In the genomic region with DNA sequence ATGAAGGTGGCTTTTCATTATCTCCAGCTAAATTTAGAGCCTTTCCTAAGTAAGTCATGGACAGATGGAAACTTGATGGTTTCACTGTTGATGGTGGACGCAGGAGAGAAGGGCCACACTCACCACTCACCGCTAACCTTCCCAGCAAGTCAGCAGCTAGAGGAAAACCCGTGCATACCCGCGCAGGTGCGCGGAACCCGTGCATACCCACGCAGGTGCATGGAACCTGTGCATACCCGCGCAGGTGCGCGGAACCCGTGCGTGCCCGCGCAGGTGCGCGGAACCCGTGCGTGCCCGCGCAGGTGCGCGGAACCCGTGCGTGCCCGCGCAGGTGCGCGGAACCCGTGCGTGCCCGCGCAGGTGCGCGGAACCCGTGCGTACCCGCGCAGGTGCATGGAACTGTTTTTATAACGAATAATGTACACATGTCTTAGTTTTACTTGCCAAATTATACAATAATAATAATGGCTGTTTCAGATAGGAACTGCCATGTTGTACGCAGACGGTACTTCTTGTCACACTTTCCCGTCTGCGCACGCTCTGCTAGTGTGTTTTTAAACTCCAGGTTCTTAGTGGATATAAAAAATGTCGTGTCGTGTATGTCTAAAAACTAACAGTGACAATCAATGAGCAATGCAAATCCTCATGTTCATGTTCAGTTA, we compare ENCODE assay signal across 8 mouse cellular contexts.
A peak's percentile ranks its signal among the peaks of the same experiment; 100 is the strongest.
DNase-seq lines count a peak whose midpoint lies in the region; ATAC-seq lines count a peak whose summit lies in the region.

No protein-coding gene starts in this region.

- H3K9me3 ChIP-seq in heart, embryonic 13.5 days = no peaks in the 10 kb centered on the region
- no peaks in the 10 kb centered on the region for H3K9me3 ChIP-seq in forebrain, embryonic 12.5 days
- H3K9me3 ChIP-seq in neural tube, embryonic 15.5 days (replicated peaks) = no peaks in the 10 kb centered on the region

- H3K27me3 ChIP-seq in heart, embryonic 13.5 days (replicated peaks) = no peaks in the 10 kb centered on the region
- H3K27me3 ChIP-seq in forebrain, embryonic 12.5 days = no peaks in the 10 kb centered on the region
- H3K27me3 ChIP-seq in neural tube, embryonic 15.5 days (replicated peaks) = no peaks in the 10 kb centered on the region

- H3K9ac ChIP-seq in heart, embryonic 13.5 days = peak overlapping the region; percentile 71
- H3K9ac ChIP-seq in forebrain, embryonic 12.5 days = peak overlapping the region; percentile 43
- peak overlapping the region; percentile 47 for H3K9ac ChIP-seq in neural tube, embryonic 15.5 days (replicated peaks)

- peak overlapping the region; percentile 88 for H3K4me2 ChIP-seq in heart, embryonic 13.5 days
- H3K4me2 ChIP-seq in forebrain, embryonic 12.5 days = peak overlapping the region; percentile 75
- H3K4me2 ChIP-seq in neural tube, embryonic 15.5 days = peak overlapping the region; percentile 87

- WGBS in heart, embryonic 13.5 days = 1% methylated on average over 49 of the region's 49 CpGs
- 2% methylated on average over 49 of the region's 49 CpGs for WGBS in forebrain, embryonic 12.5 days
- WGBS in neural tube, embryonic 15.5 days = 1% methylated on average over 49 of the region's 49 CpGs

- H3K4me1 ChIP-seq in heart, embryonic 13.5 days = peaks cover 9% of the 10 kb centered on the region
- peaks cover 7% of the 10 kb centered on the region for H3K4me1 ChIP-seq in forebrain, embryonic 12.5 days
- peaks cover 14% of the 10 kb centered on the region for H3K4me1 ChIP-seq in neural tube, embryonic 15.5 days

- intact Hi-C loops in heart, postnatal 10 days (cut with DNase I) = no loop called here

- no peak for DNase-seq in heart, postnatal 10 days
- peak; percentile 39 for DNase-seq in R1 (ENCODE audit: low read depth, low spot score)
- peak; percentile 18 to 30 for DNase-seq in kidney, postnatal 4 days
- DNase-seq in yolk sac, embryonic 10.5 days (ENCODE audit: low spot score) = no peak
- no peak for DNase-seq in adrenal gland, postnatal 10 days

- peak overlapping the region; percentile 55 for H3K4me3 ChIP-seq in heart, embryonic 13.5 days
- H3K4me3 ChIP-seq in forebrain, embryonic 12.5 days (replicated peaks) = peak overlapping the region; percentile 49
- H3K4me3 ChIP-seq in neural tube, embryonic 15.5 days (replicated peaks) = peak overlapping the region; percentile 44

- H3K36me3 ChIP-seq in heart, embryonic 13.5 days = peaks cover 18% of the 10 kb centered on the region
- no peaks in the 10 kb centered on the region for H3K36me3 ChIP-seq in forebrain, embryonic 12.5 days (replicated peaks)
- H3K36me3 ChIP-seq in neural tube, embryonic 15.5 days = peaks cover 9% of the 10 kb centered on the region

- H3K27ac ChIP-seq in heart, embryonic 13.5 days (replicated peaks) = peak overlapping the region; percentile 81
- H3K27ac ChIP-seq in forebrain, embryonic 12.5 days = no peak overlapping the region
- peak overlapping the region; percentile 74 for H3K27ac ChIP-seq in neural tube, embryonic 15.5 days (replicated peaks)

- ATAC-seq in heart, embryonic 13.5 days (ENCODE audit: extremely low read depth, insufficient number of reproducible peaks, low FRiP score, low TSS enrichment) = no peak
- ATAC-seq in forebrain, embryonic 12.5 days (ENCODE audit: low FRiP score) = no peak
- peak; percentile 37; the same call in 1 of the 2 replicates for ATAC-seq in neural tube, embryonic 15.5 days (ENCODE audit: low FRiP score)

Comparison
In these comparisons a context has a peak if more than half of its experiments do, and no peak if none do; other contexts are left out.
1. DNase-seq: peak in R1 (single experiment) and kidney, postnatal 4 days (2 of 2); none in heart, postnatal 10 days (0 of 2), yolk sac, embryonic 10.5 days (single experiment) and adrenal gland, postnatal 10 days (single experiment).
2. Peak in every context shown above with its lines, with median percentiles within 50 percentile points of each other: H3K4me2 ChIP-seq, H3K4me3 ChIP-seq and H3K9ac ChIP-seq.